Mouse (Mus musculus): Measurements from ENCODE around the gene Cdc34.

GRCm38 (mm10) chr10:79704065-79704969 lies 22.3 kb downstream of the Cdc34 start, which contains the start of gene Bsg:
- TF ChIP-seq CTCF (IDR thresholded peaks at IDR 0.05; ENCODE audit: insufficient read depth, low read length) = peak; percentile 44
- peak; percentile 95 for TF ChIP-seq POLR2A (IDR thresholded peaks at IDR 0.05; ENCODE audit: borderline replicate concordance, extremely low read depth, low read depth, low read length)
